Mouse (Mus musculus) heart, adult 2 months (tissue): Measurements from ENCODE around the gene Mta3.

Source experiments
- CTCF ChIP-seq: fragments of 200-600 bp; IDR thresholded peaks from 2 replicates; pipeline ENCODE4 v1.8.1; 2022; ENCODE audit warnings: antibody characterized with exemption, mild to moderate bottlenecking, moderate library complexity
- POLR2A ChIP-seq: fragments of 200-500 bp; IDR thresholded peaks from 2 replicates; pipeline ENCODE4 v1.6.1; 2011; ENCODE audit warnings: mild to moderate bottlenecking, low read depth, low read length, control low read depth; ENCODE audit not compliant: insufficient read depth

- no peak for TF ChIP-seq POLR2A
- TF ChIP-seq CTCF, result no peak
Measured at GRCm38 (mm10) chr17:83736701-83737100, 30.7 kb downstream of the Mta3 start.
